Mouse (Mus musculus): Measurements from ENCODE around the gene Nudt15.

The Nudt15 gene

GRCm38 (mm10) chr14:73507702-73508376 lies 40.2 kb downstream of the Nudt15 start:
- WGBS: 78% methylated on average over 11 of the region's 11 CpGs

- 90% methylated on average over 15 of the region's 15 CpGs for WGBS
Measured at GRCm38 (mm10) chr14:73507200-73507599, 40.8 kb downstream of the Nudt15 start.

- 79% methylated on average over 8 of the region's 8 CpGs for WGBS
Measured at GRCm38 (mm10) chr14:73506283-73506682, 41.8 kb downstream of the Nudt15 start.

- 41% methylated on average over 13 of the region's 13 CpGs for WGBS
Measured at GRCm38 (mm10) chr14:73503237-73503933, 44.7 kb downstream of the Nudt15 start.

- 34% methylated on average over 7 of the region's 7 CpGs for WGBS
Measured at GRCm38 (mm10) chr14:73502591-73503184, 45.4 kb downstream of the Nudt15 start.

GRCm38 (mm10) chr14:73501721-73502120 lies 46.3 kb downstream of the Nudt15 start:
- 71% methylated on average over 6 of the region's 6 CpGs for WGBS

- WGBS: 87% methylated on average over 9 of the region's 9 CpGs
Measured at GRCm38 (mm10) chr14:73501283-73501682, 46.8 kb downstream of the Nudt15 start.

- whole genome bisulfite sequencing: 72% methylated on average over 7 of the region's 7 CpGs
Measured at GRCm38 (mm10) chr14:73495753-73496152, 52.3 kb downstream of the Nudt15 start.

GRCm38 (mm10) chr14:73494122-73494521 lies 53.9 kb downstream of the Nudt15 start:
- WGBS: 75% methylated on average over 6 of the region's 6 CpGs

GRCm38 (mm10) chr14:73493356-73493755 lies 54.7 kb downstream of the Nudt15 start:
- 99% methylated on average over 6 of the region's 6 CpGs for WGBS

GRCm38 (mm10) chr14:73486641-73487040 lies 61.4 kb downstream of the Nudt15 start:
- WGBS: 73% methylated on average over 5 of the region's 5 CpGs

- WGBS: 94% methylated on average over 3 of the region's 3 CpGs
Measured at GRCm38 (mm10) chr14:73484366-73485110, 63.5 kb downstream of the Nudt15 start.

GRCm38 (mm10) chr14:73483516-73484229 lies 64.4 kb downstream of the Nudt15 start:
- WGBS: 78% methylated on average over 5 of the region's 5 CpGs

GRCm38 (mm10) chr14:73479771-73480170 lies 68.3 kb downstream of the Nudt15 start:
- WGBS: 80% methylated on average over 1 of the region's 1 CpGs

GRCm38 (mm10) chr14:73478321-73478720 lies 69.7 kb downstream of the Nudt15 start:
- 92% methylated on average over 3 of the region's 3 CpGs for WGBS

GRCm38 (mm10) chr14:73477077-73477476 lies 71.0 kb downstream of the Nudt15 start:
- 88% methylated on average over 10 of the region's 10 CpGs for WGBS

- WGBS: 79% methylated on average over 8 of the region's 8 CpGs
Measured at GRCm38 (mm10) chr14:73476361-73476934, 71.6 kb downstream of the Nudt15 start.

GRCm38 (mm10) chr14:73475506-73475905 lies 72.5 kb downstream of the Nudt15 start:
- WGBS: 51% methylated on average over 7 of the region's 7 CpGs

- WGBS: 4% methylated on average over 7 of the region's 7 CpGs
Measured at GRCm38 (mm10) chr14:73474636-73475093, 73.4 kb downstream of the Nudt15 start.

- WGBS: 64% methylated on average over 3 of the region's 3 CpGs
Measured at GRCm38 (mm10) chr14:73473670-73474460, 74.2 kb downstream of the Nudt15 start.

Measured in cerebral cortex, adult 2 months (tissue).